Mouse (Mus musculus) activated CD4-positive, CD25-positive, alpha-beta regulatory T cell, adult 9 weeks (primary cell): ENCODE results near the gene C87977. TPM values are rescaled to one million over a fixed set of nuclear protein-coding genes. Genes with fewer than 3 reads are reported as not detected.

Experiments
- polyA plus RNA-seq: library from polyadenylated mRNA; unstranded; fragments of 100-300 nt; shearing (Covaris generic); gene quantifications from one replicate; pipeline ENCODE4 v1.2.1, GENCODE M21; 2017

The C87977 gene
- polyA plus RNA-seq: not detected

DNA sequence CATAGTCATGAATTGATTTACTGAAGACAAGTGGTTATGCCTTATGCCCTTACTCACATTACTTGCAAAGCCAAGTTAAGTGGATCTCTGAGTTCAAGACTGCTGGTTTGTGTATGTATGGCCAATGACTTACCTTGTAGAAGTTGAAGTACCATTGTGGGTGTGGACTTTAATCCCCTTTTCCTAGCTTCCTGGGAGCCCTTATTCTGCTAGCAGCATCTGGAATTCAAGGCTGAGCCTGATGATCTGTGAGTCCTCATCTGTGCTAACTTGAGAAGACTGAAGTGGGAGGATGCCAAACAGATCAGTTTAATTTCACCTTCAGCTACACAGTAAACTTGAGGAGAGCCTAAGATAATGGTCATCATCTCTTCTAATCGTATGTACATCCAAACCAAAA is at the start of gene C87977:
C87977 (minus strand) TSS at position 101 of the 400 bp plus-strand sequence.

DNA sequence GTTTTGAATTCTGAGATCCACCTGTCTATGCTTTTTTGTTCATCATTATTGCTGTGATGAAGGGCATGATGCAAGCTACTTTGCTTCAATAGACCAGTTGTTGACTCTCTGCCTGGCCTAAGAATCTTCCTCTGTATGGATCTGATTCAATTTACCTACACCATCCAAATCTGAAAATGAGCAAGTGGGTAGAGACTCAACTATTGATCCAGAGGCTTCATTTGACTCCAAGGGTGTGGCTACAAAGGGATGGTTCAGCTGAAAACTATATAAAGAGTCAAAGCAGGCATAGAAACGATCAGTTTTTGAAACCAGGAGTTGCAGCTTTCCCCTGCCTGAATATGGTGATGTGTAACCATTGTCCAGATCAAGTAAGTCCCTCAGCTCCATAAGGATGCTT is 22.7 kb downstream of the C87977 start, which contains the start of gene Oog2:
Oog2 (plus strand) TSS at position 301 of the 400 bp plus-strand sequence.

DNA sequence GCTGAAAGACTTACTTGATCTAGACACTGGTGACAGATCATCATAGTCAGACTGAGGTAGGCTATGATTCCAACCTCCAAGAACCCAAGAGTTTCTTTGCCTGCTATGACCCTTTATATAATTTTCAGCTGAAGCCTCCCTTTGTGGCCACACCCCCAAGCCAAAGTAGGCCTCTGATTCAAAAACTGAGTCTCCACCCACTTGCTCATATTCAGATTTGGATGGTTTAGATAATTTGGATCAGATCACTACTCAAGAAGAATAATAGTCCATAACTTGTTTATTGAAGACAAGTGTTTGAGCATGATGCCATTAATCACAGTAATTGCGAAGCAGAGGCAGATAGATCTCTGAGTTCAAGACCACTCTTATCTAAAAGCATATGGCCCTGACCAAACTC is 50.6 kb downstream of the C87977 start, which contains the start of gene Oog3:
Oog3 (minus strand) TSS at position 101 of the 400 bp plus-strand sequence.

Other genes with a start within 250 kb of the C87977 start
- not detected for gene Gm13101, start 246.4 kb downstream of the C87977 start, polyA plus RNA-seq
- gene Pramef17, start 218.9 kb downstream of the C87977 start, polyA plus RNA-seq: not detected
- gene Pramel4, start 154.2 kb downstream of the C87977 start, polyA plus RNA-seq: not detected
- not detected for gene Gm13102, start 106.8 kb downstream of the C87977 start, polyA plus RNA-seq
- gene Oog3, start 50.7 kb downstream of the C87977 start, polyA plus RNA-seq: not detected
- gene Oog2, start 22.6 kb downstream of the C87977 start, polyA plus RNA-seq: not detected
- not detected for gene Pramel5, start 67.2 kb upstream of the C87977 start, polyA plus RNA-seq
- not detected for gene Gm13128, start 116.9 kb upstream of the C87977 start, polyA plus RNA-seq
- gene Gm13119, start 144.6 kb upstream of the C87977 start, polyA plus RNA-seq: not detected
- not detected for gene Pramef20, start 164.6 kb upstream of the C87977 start, polyA plus RNA-seq
- not detected for gene Pramef12, start 195.1 kb upstream of the C87977 start, polyA plus RNA-seq
- not detected for gene 1700012P22Rik, start 225.5 kb upstream of the C87977 start, polyA plus RNA-seq
- gene Gm9944, start 240.0 kb upstream of the C87977 start, polyA plus RNA-seq: not detected